Mouse (Mus musculus): Measurements from ENCODE around the gene Golph3l. TPM values are rescaled to one million over a fixed set of nuclear protein-coding genes. Genes with fewer than 3 reads are reported as not detected.
"Not testable (repeated sequence)": the region's sequence is repeated elsewhere in the genome, so short reads cannot be mapped to it uniquely, and the experiment has no call there.

The Golph3l gene
- total RNA-seq, 2 experiments from 2014 or later = 20.1 to 23.0 TPM

DNA sequence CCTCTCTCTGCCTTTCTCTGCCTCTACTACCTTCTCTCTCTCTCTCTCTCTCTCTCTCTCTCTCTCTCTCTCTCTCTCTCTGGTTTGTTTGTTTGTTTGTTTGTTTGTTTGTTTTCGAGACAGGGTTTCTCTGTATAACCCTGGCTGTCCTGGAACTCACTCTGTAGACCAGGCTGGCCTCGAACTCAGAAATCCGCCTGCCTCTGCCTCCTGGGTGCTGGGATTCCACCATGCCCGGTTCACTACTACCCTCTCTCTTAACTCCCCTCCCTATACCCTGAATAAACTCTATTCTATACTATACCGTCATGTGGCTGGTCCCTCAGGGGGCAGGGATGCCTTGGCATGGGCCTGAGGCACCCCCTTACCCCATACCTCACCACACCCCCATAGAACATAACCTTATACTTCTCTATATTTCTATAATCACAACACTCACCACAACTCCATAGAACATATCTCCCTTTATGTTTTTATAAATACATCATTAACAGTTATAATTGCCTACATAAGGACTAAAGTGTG lies 35.3 kb downstream of the Golph3l start:
- DNase-seq; intact Hi-C loops (cut with DNase I): not testable (repeated sequence)

DNA sequence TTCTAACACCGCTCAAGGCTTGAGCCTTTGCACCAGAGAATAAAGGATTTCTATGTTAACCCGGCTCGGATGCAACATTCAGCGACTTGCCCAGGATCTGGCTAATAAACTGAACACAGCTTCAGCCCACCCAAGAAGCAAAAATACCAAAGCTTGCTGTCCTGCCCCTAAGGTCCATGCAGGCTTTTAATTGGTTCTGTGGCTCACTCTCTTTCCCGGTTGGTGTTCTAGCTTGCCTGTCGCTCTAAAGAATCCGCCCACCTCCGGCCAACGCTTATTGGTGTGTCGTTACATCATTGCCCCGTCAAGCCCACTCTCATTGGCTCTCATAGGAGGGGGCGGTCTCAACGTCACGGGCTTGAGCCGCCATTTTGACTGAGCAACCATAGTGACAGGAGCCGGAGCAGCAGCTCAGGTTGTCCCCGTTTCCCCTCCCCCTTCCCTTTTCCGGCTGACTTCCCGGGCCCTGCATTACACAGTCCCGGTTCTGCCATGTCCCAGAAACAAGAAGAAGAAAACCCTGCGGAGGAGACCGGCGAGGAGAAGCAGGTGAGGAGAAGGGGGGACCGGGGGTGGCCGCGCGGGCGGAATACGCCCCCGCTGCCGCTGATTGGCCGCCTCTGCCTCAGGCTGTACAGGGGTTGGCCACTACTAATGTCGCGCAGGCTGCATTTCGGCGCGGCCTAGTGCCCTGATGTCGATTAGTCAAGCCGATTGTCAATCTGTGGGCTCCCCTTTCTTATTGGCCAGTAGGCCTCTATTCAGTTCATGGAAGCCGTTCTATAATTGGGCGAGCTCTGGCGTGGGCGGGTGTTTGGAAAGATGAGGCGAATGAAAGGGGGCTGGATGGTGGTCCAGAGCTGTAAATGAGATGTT lies 36.1 kb downstream of the Golph3l start, which contains the start of gene Ensa:
Gene Ensa (plus strand): TSS at position 366 of the 876 bp plus-strand sequence.
- intact Hi-C loops (cut with DNase I) = no loop called here

DNA sequence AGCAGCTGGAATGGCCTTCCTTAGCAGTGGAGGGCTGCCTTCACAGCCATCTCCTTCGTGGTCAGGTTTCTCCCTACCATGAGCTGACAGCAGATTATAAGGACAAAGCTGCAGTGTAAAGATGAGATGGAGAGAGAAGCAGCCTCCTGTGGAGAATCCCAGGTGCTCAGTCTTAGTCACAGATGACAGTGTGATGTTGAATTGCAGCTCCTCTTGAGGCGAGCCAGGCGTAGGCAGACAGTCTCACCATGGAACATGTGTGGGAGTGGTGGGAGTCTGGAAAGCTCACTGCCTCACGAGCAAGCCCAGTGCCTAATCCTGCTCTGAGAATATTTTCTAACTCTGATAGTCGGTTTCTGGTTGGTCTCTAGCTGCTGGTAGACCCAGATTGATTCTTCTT lies 39.0 kb downstream of the Golph3l start:
- DNase-seq = no peak
- intact Hi-C loops (cut with DNase I) = no loop called here

More for the DNA sequence above, 36.1 kb downstream of the Golph3l start, which contains the start of gene Ensa:
- peak; percentile 98 to 99 for DNase-seq

DNA sequence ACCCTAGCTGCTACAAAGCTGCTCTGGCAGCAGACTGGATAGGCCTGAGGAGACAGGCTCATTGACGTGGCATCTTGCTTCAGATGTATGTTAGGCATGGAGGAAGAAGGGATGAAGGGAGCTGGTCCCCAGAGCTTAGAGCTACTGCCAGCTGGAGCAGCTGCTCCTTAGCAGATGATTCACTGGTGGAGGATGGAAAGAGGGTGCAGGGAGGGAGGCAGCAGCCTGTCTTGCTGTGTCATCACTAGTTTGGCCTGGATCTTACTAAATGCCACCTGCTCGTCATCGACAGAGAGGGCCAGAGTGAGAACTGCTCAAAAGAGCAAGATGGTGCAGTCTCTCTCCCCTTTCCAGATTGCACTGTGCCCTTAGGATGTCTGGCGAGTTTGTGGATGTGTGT lies 41.0 kb downstream of the Golph3l start:
- DNase-seq = no peak
- intact Hi-C loops (cut with DNase I) = no loop called here

DNA sequence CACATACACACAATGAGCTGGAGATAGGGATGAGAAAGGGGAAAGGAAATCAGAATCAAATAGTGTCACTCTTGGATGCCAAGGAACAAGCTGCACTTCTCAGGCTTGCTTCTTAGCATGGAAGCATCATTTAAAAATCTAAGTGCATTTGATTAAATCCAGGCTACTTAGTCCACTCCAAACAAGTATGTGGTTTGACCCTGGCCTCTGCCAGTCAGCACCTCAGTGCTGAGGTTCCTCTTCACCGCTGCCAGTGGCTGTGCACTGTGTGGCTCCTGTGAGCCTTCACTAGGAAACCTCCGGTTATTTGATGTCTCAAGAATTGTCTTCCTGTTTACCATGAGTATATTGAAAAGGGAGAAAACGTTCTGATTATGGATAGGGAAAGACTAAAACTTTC lies 42.1 kb downstream of the Golph3l start:
- intact Hi-C loops (cut with DNase I) = no loop called here

DNA sequence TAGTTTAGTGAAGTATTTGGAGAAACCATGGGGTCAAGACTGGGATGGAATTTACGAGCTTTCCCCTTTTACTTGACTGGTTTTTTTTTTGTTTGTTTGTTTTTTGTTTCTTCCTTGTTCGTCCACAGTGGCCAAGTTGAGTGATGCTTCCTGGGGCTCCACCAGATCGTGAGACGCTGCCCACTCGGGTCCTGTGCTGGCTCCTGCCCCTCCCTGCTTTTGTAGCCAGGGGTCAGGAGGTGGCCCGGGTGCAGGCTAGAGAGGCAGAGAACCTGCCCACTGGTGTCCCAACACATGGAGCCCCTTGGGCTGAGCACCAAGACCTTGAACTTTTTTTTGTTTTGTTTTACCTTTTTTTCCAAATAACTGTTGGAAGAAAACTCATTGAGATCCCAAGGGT lies 42.6 kb downstream of the Golph3l start:
- no peak for DNase-seq

More for the DNA sequence above, 42.1 kb downstream of the Golph3l start:
- no peak for DNase-seq

DNA sequence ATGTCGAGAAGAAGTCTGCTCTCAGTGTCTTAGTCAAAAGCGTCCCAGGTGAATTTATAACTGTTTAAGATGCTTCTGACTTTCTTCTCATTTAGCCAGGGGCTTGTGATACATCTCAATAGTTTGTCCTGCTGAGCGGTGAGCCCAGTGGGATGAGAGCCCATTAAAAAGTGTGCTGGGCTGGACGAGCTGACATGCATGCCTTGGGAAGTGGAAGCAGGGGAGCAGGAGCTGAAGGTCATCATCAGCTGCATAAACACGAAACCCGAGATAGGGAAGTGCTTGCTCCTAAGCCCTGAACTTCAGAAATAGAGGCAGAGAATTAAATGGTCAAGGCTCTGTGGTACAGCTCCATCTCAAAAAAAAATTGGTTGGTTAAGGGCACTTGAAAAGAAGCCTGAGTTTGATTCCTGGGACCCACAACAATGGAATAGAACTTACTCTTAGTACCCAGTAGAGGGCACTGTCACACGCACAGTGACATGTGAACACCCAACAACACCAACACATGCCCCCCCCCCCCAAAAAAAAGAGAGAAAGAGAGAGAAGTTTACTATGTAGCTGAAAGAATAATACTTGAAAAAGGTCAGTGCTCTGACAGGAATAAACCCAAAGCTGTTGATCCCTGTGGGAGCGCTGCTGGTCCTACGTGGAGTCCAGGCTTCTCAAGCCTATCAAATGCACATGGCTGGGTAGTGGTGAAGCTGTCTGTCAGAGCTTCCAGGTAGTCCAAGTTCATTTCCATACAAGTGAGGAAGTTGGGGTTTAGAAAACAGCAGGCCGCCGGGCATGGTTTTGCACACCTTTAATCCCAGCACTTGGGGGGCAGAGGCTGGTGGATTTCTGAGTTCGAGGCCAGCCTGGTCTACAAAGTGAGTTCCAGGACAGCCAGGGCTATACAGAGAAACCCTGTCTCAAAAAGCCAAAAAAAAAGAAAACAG lies 44.2 kb downstream of the Golph3l start:
- DNase-seq = no peak
- intact Hi-C loops (cut with DNase I) = loop anchor here (1.0 to 2.0 kb wide), 2 partner anchors 43 to 140 kb away; no protein-coding TSS in a partner anchor

More for the DNA sequence above, 42.6 kb downstream of the Golph3l start:
- intact Hi-C loops (cut with DNase I) = no loop called here

DNA sequence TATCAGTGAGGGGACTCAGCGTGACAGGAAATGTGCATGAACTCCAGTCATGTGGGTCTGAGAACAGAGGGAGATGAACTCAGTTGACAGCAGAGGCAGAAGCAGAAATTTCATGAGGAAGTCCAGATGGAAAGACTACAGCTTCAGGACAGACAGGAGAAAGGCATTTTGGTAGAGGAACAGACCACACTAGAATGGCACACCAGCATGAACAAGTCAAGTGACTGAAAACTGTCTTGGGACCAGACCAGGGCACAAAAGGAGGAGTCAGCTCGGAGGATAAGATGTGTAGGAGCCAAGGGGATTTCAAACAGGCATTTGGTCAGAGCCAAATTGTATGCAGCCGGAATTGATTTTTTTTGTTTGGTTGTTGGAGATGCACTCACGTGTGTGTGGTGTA lies 46.9 kb downstream of the Golph3l start:
- intact Hi-C loops (cut with DNase I) = no loop called here
- no peak for DNase-seq

DNA sequence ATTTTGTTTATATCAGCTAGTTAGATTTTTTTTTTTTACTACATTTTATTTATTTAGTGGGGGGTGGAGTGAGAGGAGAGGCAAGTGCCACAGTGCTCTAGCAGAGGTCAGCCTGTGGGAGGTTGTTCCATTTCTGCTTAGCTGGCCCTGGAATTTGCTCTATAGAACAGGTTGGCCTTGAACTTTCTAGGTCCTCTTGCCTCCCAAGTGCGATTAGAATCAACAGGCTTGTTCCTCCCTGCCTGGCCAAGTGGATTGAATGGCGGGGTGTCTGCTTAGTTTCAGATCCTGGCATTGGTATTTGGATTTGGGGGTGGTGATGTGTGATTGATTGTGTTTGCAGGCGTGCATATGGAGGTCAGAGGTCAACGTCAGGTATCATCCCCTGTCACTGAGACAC lies 47.3 kb downstream of the Golph3l start:
- DNase-seq = no peak
- intact Hi-C loops (cut with DNase I) = no loop called here

DNA sequence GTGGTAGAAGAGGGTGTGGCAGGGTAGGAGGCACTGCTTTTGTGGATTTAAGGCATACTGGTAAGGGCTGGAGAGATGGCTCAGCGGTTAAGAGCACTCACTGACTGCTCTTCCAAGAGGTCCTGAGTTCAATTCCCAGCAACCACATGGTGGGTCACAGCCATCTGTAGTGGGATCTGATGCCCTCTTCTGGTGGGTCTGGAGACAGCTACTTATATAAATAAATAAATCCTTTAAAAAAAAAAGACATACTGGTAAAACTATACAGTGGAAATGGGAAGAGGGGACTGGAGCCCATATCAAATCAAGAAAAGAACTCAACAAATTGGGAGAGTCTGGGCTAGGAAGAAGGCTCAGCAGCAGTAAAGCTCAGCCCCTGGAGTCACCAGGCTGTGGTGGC lies 51.0 kb downstream of the Golph3l start:
- intact Hi-C loops (cut with DNase I) = no loop called here
- no peak for DNase-seq

DNA sequence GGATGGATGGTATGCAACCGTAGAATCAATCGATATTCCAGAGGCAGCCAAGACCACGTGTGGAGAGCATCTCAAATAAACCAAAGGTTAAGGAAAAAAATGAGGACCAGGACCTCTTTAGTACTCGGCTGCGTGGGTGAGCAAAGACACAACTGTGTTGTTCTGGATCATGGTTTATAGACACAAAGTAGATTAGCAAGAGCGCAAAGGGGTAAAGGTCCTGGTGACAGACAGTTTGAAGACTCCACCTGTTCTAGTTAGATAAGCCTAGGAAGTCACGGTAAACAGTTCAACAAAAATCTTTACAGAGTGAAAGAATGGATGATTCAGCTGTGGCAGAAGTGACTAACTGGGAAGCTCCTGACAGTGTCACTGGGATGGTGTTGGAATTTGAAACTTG lies 54.4 kb downstream of the Golph3l start:
- DNase-seq = no peak
- intact Hi-C loops (cut with DNase I) = no loop called here

DNA sequence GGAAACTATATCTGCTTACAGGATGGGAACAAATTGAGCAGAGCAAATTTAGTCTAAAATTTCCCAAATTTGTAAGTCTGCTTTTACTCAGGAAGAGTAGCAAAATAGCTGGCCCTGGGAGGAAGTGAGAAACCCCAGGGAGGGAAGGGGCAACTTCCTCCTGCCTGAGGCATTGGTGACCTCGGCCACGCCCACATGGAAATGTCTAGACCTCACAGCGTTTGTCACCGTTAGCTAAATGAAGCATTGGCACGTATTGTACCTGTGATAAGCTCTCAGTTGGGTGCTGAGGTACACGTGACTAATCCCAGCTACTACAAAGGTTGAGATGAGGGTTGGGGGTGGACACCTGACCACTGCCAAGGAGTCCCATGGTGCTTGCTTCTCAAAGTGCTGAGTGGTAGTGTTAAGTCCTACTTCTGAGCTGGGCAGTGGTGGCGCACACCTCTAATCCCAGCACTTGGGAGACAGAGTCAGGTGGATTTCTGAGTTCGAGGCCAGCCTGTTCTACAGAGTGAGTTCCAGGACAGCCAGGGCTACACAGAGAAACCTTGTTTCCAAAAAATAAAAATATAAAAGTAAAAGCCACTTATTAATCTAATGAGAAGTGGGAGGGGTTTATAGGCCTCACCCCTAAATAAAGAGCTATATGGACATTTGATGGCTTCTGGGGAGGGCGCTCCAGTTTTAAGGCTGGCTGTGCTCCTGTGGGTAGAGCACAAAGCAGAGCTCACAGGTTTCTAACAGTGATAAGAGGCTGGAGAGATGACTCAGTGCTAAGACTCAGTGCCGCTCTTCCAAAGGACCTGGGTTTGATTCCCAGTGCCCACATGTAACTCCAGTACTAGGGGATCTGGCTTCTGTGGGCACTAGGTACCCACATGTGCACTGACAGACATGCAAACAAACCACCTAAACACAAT lies 56.8 kb downstream of the Golph3l start:
- DNase-seq = no peak

DNA sequence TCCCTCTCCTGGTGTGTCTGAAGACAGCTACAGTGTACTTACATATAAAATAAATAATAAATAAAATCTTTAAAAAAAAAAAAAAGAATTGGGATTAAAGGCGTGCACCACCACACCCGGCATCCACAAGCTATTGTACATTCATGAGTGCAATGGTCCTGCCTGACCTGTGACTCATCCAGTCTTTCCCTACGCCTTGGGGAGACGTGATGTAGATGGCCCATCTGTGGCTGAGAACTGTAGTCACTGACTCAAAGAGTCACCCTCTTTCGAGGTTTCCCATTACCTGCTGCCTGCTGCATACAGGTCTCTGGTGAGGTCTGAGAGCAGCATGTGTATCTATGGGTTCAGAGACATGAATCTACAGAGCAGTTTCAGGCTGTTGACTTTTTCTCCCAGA lies 59.3 kb downstream of the Golph3l start:
- intact Hi-C loops (cut with DNase I) = no loop called here
- DNase-seq = no peak

More for the DNA sequence above, 56.8 kb downstream of the Golph3l start:
- intact Hi-C loops (cut with DNase I) = no loop called here

DNA sequence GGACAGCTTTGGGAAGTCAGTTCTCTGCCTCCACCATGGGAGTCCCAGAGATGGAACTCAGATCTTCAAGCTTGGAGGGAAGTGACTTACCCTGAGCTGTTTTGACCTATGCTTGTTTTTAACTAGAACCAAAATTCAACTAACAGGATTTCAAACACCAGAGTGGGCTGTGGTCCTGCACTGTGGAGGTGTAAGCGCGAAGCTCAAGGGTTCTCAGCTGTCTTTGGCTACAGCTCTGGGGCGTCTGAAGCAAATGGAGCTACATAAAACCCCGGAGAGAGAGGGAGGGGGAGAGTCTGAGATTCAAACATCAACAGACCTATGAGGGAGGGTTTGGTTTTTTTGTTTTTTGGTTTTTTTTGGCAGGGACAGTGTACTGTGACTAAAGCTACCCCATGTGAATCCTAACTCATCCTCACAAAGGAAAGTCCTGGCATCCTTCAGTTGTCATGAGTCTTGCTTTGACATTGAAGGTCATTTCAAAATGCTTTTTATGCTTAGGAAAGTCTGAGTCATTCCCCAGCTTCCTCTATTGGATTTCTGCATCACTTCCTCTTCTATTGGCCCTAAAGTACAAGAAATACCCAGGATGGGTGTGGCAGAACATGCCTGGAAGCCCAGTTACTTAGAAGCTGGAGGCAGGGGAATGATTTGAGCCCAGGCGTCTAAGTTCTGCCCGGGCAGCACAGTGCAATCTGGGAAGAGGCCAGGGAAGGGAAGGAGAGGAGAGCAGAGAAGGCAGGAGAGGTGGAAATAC lies 61.7 kb downstream of the Golph3l start:
- intact Hi-C loops (cut with DNase I) = no loop called here

DNA sequence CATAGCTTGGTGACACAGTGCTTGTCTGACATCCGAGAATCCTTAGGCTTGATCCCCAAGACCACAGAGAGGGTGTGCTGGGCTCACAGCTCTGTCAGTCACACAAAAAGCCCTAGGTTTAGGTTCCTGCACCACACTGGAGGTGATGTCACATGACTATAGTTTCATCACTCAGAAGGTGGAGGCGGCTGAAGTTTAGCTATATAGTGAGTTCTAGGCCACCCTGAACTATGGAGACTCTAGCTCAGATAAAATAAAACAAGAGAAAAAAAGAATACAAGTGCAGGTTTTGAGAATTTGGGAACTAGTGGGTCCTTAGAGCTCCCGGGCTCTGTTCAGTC lies 62.3 kb downstream of the Golph3l start:
- intact Hi-C loops (cut with DNase I) = no loop called here
- no peak for DNase-seq

More for the DNA sequence above, 61.7 kb downstream of the Golph3l start:
- peak; percentile 69 to 75 for DNase-seq

DNA sequence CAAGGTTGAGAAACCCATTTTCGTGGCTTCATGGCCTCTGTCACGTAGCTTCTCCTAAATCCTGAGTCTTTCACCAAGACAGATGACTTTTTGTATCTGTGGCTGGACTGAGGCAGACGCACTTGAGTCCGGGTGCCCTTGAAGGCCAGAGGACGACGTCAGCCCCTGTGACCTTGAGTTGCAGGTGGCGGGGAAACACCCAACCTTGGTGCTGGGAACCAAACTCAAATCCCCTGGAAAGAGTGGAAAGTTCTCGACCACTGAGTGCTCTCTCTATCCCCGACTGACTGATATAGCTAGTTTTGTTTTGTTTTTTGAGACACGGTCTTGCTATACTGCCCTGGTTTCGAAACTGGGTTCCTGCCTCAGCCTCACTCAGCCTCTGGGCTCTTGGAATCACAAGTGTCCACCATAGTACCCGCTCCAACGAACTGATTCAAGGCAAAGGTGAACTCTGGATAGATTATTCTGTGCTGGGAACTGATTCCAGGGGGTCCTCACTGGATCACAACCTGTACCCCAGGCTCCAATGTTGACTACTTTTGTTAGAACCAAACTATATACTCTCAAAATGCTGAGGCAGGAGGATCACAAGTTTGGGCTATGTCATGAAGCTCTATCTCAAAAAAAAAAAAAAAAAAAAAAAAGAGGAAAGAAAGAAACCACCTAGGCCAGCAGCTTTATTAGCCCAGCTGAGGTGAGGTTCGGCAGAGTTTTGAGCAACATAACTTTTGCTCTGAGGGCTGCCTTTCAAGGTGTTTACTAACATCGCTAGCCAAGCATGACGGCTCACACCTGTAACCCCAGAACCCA lies 62.9 kb downstream of the Golph3l start:
- no peak for DNase-seq
- intact Hi-C loops (cut with DNase I) = no loop called here

DNA sequence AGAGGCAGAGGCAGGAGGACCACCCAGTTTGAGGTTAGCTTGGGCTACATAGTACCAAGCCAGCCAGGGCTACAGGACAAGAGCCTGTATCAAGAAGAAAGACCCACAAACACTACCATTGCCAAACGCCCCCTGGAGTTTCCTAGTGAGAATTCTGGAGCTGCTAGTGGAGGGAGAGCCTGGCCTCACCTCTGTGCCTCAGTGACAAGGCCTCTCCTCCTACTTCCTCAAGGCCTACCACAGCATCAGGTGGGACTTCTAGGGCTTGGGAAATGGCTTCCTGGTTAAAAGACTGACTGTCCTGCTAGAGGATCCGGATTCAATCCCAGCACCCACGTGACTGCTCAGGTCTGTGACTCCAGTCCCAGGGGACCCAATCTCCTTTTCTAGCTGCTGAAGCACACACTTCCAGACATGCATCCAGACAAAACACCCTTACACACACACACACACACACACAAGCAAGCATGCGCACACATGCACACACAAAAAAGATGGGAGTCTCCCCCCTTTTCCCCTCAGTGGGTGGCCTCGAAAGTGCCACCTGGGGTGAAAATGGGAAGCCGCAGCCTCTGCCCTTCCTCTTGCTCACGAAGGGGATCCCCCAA lies 63.6 kb downstream of the Golph3l start:
- intact Hi-C loops (cut with DNase I) = no loop called here
- DNase-seq = no peak

DNA sequence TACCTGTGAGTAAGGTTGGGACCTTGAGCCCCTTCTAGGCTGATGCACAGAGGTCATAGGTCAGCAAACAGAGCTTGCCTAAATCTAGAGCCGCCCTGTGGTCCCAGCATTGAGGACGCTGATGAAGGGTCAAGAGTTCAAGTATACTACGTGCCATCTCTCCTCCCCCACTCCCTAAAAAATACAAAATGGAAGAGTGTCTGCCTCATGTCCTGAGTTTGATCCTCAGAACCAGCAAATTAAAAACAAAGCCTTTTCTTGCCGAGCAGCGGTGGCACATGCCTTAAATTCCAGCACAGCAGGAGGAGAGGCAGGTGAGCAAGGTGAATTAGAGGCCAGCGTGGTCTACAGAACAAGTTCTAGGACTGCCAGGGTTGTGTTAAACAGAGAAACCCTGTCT lies 64.1 kb downstream of the Golph3l start:
- intact Hi-C loops (cut with DNase I) = no loop called here
- DNase-seq = no peak

Measured in heart, postnatal 10 days (tissue).